ENCODE assay signal across 1 mouse cellular context in the genomic region with DNA sequence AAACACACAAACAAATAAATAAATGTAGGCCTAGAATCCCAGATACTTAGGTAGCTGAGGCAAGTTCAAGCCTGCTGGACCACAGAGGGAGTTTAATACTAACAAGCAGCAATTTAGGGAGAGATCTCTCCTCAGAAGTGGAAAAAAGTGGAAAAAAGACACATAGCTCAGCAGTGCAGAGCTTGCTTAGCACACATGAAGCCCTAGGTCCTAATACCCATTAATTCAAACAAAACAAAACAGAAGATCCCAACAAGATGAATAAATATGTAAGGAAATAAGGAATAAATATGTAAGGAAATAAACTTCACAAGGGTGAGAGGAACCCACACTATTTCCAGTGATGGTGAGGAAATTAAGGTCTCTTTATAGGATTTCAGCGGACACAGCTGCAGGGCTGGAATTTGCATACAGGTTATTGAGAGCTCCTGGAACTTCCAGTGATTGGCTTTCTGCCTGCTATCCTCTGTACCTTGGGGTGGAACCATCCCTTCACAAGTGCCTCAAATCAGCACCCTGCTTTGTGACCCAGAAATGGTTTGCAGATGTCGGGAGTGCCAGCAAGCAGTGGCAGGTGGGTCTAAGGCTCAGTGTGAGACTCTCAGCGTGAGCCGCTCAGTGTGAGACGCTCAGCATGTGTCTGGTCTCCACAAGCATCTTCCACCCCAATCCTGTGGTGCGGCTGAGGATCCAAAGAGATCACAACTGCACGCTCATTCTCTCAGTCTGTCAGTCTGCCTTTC.
TF ChIP-seq lines count a peak whose summit lies in the region.

No protein-coding gene starts in this region.

TF ChIP-seq in MEL, 35 proteins besides CTCF, POLR2A, EP300 and RAD21 (continued from another document):
- TF ChIP-seq POLR2AphosphoS5 (IDR thresholded peaks at IDR 0.05; ENCODE audit: borderline replicate concordance, low read depth, low read length) (0 out of 2 replicates have a peak, but pooled peaks have one; percentile 9), TBP (IDR thresholded peaks at IDR 0.05; ENCODE audit: low read depth, low read length) (peak; percentile 93), CHD1 (IDR thresholded peaks at IDR 0.05; ENCODE audit: low read depth, low read length) (peak; percentile 95), SIN3A (IDR thresholded peaks at IDR 0.05; ENCODE audit: low read length) (peak; percentile 65)
